Mouse (Mus musculus) cerebellum, postnatal 4 days (tissue): ENCODE results near the gene Phldb1.

Experiments used
- DNase-seq, 2 experiments: peaks; one replicate each; pipeline ENCODE4 v3.0.0; 2022; ENCODE audit warnings: low spot score in 2 of 2, mixed read lengths in 1 of 2

The Phldb1 gene

DNA sequence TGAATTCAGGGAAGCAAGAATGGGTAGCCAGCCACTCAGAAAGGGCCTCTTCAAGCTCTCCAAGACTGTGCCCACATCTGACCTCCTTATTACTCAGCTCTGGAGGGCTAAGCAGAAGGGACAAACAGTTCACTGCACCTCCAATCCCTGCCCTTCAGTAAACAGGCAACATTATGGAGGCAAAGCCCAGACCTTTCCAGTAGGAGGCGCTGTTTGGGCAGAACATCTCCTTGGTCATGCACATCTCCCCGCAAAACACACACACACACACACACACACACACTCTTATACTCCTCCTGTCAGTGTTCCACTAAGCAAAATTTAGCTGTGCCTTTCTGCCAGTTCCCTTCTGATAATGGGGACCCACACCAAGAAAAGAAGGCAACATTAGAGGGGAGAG, 25.4 kb downstream of the Phldb1 start:
- DNase-seq, result peak in 1 of 2 experiments; percentile 56

DNA sequence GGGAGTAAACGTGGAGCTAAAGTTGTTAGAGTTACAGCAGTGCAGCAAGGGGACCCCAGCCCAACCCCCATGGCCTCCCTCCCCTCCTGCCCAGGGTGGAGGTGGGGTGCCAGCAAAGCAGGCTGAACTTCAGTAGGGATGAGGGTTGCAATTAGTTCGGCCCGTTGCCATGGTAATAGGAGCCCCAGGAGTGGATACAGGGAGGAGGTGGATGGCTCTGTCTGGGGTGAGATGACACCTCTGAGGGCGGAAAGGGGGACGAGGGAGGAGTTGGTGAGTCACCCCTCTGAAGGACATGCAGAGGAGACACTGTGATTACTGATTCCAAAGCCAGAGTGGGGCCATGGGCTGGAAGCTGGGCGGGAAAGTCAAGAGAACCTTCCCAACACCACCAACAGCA, 26.1 kb downstream of the Phldb1 start:
- no peak for DNase-seq

GRCm38 (mm10) chr9:44708429-44708765, 26.6 kb downstream of the Phldb1 start:
- DNase-seq, result peak in 1 of 2 experiments; percentile 72

DNA sequence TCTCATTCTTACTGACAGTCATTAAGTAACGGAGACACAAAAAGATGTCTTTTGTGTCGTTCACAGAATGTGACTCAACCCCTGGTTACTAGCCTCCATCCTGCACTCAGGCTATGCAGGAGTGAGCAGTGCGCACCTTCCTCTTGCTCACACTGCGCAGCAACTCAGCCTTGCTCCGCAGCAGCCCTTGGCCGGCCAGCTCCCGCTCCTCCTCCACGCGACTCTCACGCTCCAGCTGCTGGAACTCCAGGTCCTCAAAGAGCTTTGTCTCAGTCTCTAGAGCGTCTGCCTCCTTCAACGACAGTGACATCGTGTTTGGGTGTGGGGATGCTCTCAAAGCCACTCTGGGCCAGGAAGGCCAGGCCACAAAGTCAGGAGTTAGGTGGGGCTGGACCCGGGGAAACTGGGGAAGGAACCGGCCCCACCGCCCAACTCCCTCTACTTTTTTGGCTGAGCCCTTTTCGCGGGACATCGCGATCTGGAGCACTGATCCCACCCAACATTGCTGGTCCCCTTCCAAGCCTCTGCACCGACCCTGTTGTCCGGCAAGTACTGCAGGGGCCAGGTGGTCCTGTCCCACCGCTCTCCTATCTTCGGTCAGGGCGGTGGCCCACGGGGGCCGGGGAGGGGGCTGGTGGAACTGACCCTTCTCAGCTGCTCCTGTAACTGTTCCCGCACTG, 27.1 kb downstream of the Phldb1 start:
- DNase-seq, result no peak

DNA sequence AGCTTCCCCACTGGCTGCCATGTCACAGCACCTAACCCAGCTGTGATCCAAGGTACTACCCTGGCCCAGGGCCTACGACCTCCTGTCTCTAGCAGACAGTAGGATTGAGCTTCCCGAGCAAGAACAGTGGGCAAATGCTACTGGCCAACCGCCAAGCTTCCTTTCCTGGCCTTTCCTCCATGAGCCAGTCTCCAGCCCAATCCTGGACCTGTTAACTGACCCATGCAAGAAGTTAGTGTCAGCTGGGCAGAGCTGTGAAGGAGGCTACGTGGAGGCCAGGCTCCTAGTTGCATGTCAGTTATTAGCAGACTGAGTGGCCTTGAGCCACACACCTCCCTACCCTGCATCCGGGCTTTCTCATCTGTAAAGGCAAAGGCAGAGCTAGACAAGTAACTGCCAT, 35.3 kb downstream of the Phldb1 start:
- DNase-seq, result no peak

DNA sequence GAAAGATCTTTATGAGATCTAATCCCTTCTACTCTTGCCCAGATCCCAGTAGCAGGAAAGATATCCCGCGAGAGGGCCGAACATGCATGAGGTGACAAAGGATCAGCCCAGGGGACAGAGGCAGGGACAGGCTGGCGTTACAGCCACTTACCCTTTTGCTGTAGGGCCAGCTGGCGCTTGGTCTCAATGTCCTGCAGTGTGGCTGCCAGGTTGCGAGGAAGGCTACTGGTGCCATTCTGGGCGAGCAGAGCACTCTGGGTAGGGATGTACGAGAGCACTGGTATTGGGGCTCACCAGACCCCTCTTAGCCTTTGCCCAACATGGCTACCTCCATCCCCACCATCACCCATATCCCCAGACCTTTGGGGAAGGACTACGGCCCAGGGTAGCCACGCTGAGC, 35.8 kb downstream of the Phldb1 start:
- no peak for DNase-seq

DNA sequence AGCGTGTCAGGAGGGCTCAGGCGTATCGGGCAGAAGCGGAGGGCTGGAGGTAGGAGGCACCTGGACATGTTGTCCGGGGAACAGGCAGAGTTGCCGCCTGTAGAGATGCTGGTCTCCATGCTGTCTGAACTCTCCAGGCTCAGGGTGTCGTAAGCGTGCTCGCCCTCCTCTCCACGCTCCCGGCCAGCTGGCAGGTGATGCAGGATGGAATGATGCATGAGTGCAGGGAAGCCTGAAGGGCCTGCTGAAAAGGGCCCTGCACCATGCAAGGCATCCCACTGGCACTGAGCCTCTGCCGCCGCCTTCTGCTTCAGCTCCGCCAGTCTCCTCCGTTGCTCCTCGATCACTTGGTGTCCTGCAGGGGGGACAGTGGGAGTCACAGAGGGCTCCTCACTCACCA, 37.1 kb downstream of the Phldb1 start:
- DNase-seq, result no peak

- no peak for DNase-seq
These were observed 41.9 kb downstream of the Phldb1 start for GRCm38 (mm10) chr9:44693071-44693470.

DNA sequence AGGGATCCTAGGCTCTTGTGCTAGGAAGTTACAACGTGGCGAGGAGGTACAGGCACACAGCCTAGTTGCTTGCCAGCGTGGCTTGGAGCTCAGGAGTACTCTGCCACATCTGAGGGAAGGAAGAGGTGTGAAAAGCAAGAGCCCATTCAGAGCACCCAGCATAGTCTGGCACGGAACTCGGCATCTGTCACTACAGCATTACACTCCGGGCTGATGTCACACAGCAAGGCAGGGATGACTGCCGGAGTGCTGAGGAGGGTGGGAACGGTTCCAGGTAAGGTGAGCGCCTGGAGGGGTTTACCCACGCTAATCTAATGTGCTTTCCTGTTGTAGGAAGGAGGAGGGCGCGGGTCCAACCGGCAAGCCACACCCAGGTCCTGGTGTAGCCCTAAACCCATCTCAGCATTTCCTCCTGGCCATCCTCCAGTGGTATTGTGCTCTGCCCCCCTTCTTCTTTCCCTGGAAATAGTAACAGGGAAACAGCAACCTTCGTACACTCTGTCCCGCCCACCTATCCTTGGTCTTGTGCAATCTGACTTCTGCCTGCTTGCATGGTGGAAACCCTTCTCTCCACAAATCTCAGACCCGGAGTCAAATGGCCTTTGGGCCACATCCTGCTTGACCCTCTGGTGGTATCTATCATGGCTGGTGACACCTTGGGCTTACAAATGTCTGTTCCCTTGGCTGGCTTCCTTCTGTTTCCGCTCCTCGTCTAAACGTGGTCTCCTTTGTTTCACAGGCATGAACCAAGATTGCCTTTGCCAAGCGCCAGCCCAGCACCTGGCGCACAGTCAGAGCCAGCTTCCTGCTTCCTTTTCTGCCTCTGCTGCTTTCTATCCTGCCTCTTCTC, 43.1 kb downstream of the Phldb1 start:
- DNase-seq, result peak in 1 of 2 experiments; percentile 61

- no peak for DNase-seq
These were observed 44.4 kb downstream of the Phldb1 start for GRCm38 (mm10) chr9:44690641-44691040.

DNA sequence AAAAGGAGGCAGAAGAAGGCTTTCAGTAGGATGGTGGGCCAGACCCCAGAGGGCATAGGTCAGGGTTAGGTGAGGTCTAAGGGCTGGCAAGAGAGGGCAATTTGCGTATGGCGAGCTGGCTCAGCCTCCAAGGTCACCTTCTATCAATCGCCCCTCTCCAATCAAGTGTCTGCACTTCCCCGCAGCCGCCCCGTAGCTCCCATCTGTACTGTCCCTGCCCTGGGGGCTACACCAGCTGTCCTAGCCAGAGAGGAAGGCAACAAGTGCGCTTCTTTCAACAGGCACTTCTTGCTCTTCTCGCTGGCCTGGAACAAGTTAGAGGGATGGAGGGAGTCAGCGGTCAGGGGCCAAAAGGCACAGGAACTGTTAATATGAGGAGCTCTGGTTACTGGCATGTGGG, 47.0 kb downstream of the Phldb1 start:
- no peak for DNase-seq

DNA sequence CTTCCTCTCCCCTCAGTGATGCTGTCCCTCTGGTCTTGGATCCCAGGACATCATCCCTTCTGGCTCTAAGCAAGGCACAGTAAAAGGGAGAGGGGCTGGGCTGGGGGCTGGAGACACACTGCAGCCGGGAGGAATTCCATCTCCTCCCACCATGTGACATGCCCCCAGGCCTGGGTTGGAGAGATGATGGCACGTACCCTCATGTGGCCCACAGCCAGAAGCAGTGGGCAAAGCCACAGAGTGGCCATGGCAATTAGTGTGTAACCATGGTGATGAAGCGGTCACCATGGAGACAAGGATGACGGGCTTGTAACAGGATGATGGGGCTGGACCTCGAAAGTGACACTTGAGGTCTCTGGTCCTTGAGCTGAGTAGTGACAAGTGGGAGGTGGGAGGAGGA, 48.4 kb downstream of the Phldb1 start:
- DNase-seq, result peak in 1 of 2 experiments; percentile 91

DNA sequence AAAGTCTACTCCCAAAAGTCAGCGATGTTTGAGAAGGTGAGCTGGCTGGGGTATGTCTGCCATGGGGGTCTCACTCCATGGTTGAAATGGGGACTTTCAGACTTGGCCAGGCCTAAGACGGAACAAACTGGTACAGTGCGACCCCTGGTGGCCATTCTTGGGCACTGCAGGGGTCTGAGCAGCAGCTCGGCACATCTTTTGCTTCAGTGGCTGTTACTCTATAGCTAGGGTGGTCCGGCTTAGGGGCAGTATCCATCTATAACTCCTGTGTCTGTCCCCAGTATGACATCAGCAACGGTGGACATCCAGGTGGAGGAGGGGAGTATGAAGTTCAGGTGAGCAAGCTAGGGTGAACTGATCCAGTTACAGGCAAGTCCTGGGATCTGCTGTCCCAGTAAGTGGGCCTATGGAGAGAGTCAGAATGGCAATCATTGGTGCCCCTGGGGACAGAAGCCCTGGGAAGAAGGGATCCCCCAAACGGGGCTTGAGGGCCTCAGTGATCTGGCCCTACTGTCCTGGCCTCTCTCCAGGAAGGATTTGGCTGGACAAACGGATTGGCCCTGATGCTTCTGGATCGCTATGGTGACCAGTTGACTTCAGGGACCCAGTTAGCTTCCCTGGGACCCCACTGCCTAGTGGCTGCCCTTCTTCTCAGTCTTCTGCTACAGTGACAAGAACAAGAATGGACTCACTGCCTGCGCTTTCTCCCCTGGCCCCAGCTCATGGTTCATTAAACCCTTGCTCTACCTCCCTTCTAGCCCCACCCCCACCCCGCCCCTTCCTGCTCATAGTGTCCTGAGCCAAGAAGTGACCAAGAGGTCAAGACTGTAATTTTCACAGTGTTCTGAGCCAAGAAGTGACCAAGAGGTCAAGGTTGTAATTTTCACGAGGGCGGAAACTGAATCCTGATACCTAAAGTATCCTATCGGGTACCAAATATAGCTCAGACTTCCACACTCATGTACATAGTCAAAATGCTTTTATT, 49.4 kb downstream of the Phldb1 start:
- peak; percentile 69 to 90 for DNase-seq

- no peak for DNase-seq
These were observed 52.0 kb downstream of the Phldb1 start for GRCm38 (mm10) chr9:44683046-44683445.

GRCm38 (mm10) chr9:44679565-44679964, 55.4 kb downstream of the Phldb1 start:
- no peak for DNase-seq

- no peak for DNase-seq
These were observed 56.6 kb downstream of the Phldb1 start for GRCm38 (mm10) chr9:44678288-44678871.

GRCm38 (mm10) chr9:44673005-44673404, 62.0 kb downstream of the Phldb1 start, which contains the start of gene Treh:
Treh (plus strand) TSS chr9:44673233.
- no peak for DNase-seq

GRCm38 (mm10) chr9:44672291-44672865, 62.6 kb downstream of the Phldb1 start:
- no peak for DNase-seq

DNA sequence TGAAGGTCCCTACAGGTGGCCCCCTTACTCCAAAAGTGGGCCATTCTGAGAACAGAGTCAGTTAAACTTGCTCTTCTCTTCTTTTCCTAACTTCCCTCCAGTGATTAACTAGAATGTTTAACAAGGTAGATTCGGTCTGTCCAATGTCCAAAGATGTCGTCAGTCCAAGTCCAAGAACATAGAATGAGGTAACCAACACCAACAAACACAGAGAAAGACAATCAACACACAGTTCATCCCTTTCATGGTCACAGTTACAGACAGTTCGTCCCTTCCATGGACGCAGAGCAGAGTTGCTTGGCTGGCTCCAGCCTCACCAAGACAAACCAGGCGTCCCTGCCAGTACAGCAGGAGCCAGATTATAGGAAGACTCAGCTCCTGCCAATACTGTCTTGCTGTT, 63.6 kb downstream of the Phldb1 start:
- DNase-seq, result no peak

GRCm38 (mm10) chr9:44663706-44664105, 71.3 kb downstream of the Phldb1 start:
- DNase-seq, result no peak
